Mouse (Mus musculus) MEL (cell line): Measurements from ENCODE around the gene Mre11a. TPM values are rescaled to one million over a fixed set of nuclear protein-coding genes. Genes with fewer than 3 reads are reported as not detected.

ENCODE experiments used
- DNase-seq: peaks from one replicate; pipeline ENCODE4 v3.0.0; 2011; ENCODE audit warnings: low read depth, low spot score
- H3K27ac ChIP-seq: 2 replicates; pipeline ENCODE4 v1.5.1; 2012; ENCODE audit warnings: low read depth, mild to moderate bottlenecking, control low read depth, low read length, moderate library complexity; ENCODE audit not compliant: control insufficient read depth
- H3K27me3 ChIP-seq, 2 experiments: fragments of 150-350 bp in 1 of 2; sonication (generic) in 1 of 2; 2 replicates each; pipeline ENCODE4 v1.6.1; 2012; ENCODE audit warnings: low read length in 2 of 2, mild to moderate bottlenecking in 2 of 2, improper control_type of control experiment in 1 of 2, moderate library complexity in 1 of 2; ENCODE audit not compliant: insufficient read depth in 2 of 2, control insufficient read depth in 1 of 2
- H3K36me3 ChIP-seq, 2 experiments: 2 replicates each; pipeline ENCODE4 v1.6.1; 2012 to 2014; ENCODE audit warnings: low read length in 2 of 2, improper control_type of control experiment in 1 of 2, inconsistent platforms in 1 of 2, mild to moderate bottlenecking in 1 of 2; ENCODE audit not compliant: insufficient read depth in 2 of 2, control insufficient read depth in 1 of 2
- H3K4me1 ChIP-seq, 2 experiments: fragments of 150-350 bp in 1 of 2; sonication (generic) in 1 of 2; 2 replicates each; pipeline ENCODE4 v1.6.1; 2012; ENCODE audit warnings: low read length in 2 of 2, improper control_type of control experiment in 1 of 2, mild to moderate bottlenecking in 1 of 2; ENCODE audit not compliant: insufficient read depth in 2 of 2, control insufficient read depth in 1 of 2
- H3K4me3 ChIP-seq, 2 experiments: fragments of 150-350 bp in 1 of 2; sonication (generic) in 1 of 2; 2 replicates each; pipeline ENCODE4 v1.5.1; 2012; ENCODE audit warnings: low read depth in 2 of 2, low read length in 2 of 2, mild to moderate bottlenecking in 2 of 2, moderate library complexity in 2 of 2, control low read depth in 1 of 2, improper control_type of control experiment in 1 of 2; ENCODE audit not compliant: control insufficient read depth in 1 of 2, insufficient read depth in 1 of 2
- H3K79me2 ChIP-seq: 2 replicates; pipeline ENCODE4 v1.6.1; 2012; ENCODE audit warnings: mild to moderate bottlenecking, low read length, moderate library complexity; ENCODE audit not compliant: control insufficient read depth, poor library complexity, insufficient read depth
- H3K9ac ChIP-seq: 2 replicates; pipeline ENCODE4 v1.6.1; 2012; ENCODE audit warnings: low read depth, mild to moderate bottlenecking, control low read depth, low read length, moderate library complexity; ENCODE audit not compliant: control insufficient read depth, poor library complexity, severe bottlenecking
- H3K9me3 ChIP-seq: fragments of 150-350 bp; sonication (generic); replicated peaks from 2 replicates; pipeline ENCODE4 v1.6.1; 2012; ENCODE audit warnings: mild to moderate bottlenecking, low read length, improper control_type of control experiment, moderate library complexity; ENCODE audit not compliant: insufficient read depth
- CHD2 ChIP-seq: IDR thresholded peaks from 2 replicates; pipeline ENCODE4 v1.6.1; 2011; ENCODE audit warnings: low read length, improper control_type of control experiment
- E2F4 ChIP-seq: IDR thresholded peaks from 2 replicates; pipeline ENCODE4 v1.6.1; 2011; ENCODE audit warnings: low read depth, low read length, improper control_type of control experiment, borderline replicate concordance
- EP300 ChIP-seq, 2 experiments: IDR thresholded peaks; 2 replicates each; pipeline ENCODE4 v1.6.1; 2011; ENCODE audit warnings: improper control_type of control experiment in 2 of 2, low read length in 2 of 2, low read depth in 1 of 2, mild to moderate bottlenecking in 1 of 2
- HCFC1 ChIP-seq: IDR thresholded peaks from 2 replicates; pipeline ENCODE4 v1.6.1; 2012; ENCODE audit warnings: low read depth, mild to moderate bottlenecking, inconsistent platforms, low read length, improper control_type of control experiment, moderate library complexity
- JUND ChIP-seq: IDR thresholded peaks from 2 replicates; pipeline ENCODE4 v1.6.1; 2011; ENCODE audit warnings: low read depth, mild to moderate bottlenecking, improper control_type of control experiment, low read length
- KAT2A ChIP-seq: conservative IDR thresholded peaks from 2 replicates; pipeline ENCODE4 v1.6.1; 2012; ENCODE audit warnings: low read depth, low read length, improper control_type of control experiment, inconsistent platforms
- MAFK ChIP-seq: IDR thresholded peaks from 2 replicates; pipeline ENCODE4 v1.6.1; 2011; ENCODE audit warnings: low read depth, mild to moderate bottlenecking, low read length, improper control_type of control experiment, borderline replicate concordance
- MAZ ChIP-seq: IDR thresholded peaks from 2 replicates; pipeline ENCODE4 v1.6.1; 2012; ENCODE audit warnings: low read depth, mild to moderate bottlenecking, inconsistent platforms, low read length, improper control_type of control experiment
- MYB ChIP-seq: IDR thresholded peaks from 2 replicates; pipeline ENCODE4 v1.6.1; 2011; ENCODE audit warnings: mild to moderate bottlenecking, low read depth, low read length, improper control_type of control experiment
- NELFE ChIP-seq: IDR thresholded peaks from 2 replicates; pipeline ENCODE4 v1.6.1; 2011; ENCODE audit warnings: low read depth, low read length, improper control_type of control experiment
- POLR2AphosphoS2 ChIP-seq: IDR thresholded peaks from 2 replicates; pipeline ENCODE4 v1.6.1; 2011; ENCODE audit warnings: low read length, improper control_type of control experiment
- RAD21 ChIP-seq: IDR thresholded peaks from 2 replicates; pipeline ENCODE4 v1.6.1; 2011; ENCODE audit warnings: mild to moderate bottlenecking, low read depth, low read length, improper control_type of control experiment
- RCOR1 ChIP-seq: IDR thresholded peaks from 2 replicates; pipeline ENCODE4 v1.6.1; 2012; ENCODE audit warnings: low read depth, mild to moderate bottlenecking, inconsistent platforms, low read length, improper control_type of control experiment
- SMC3 ChIP-seq: IDR thresholded peaks from 2 replicates; pipeline ENCODE4 v1.6.1; 2011; ENCODE audit warnings: low read depth, low read length, improper control_type of control experiment
- TAL1 ChIP-seq: IDR thresholded peaks from 2 replicates; pipeline ENCODE4 v1.6.1; 2012; ENCODE audit warnings: mild to moderate bottlenecking, inconsistent platforms, low read length, moderate library complexity, mixed read lengths
- TCF12 ChIP-seq: IDR thresholded peaks from 2 replicates; pipeline ENCODE4 v1.6.1; 2014; ENCODE audit warnings: low read depth, mild to moderate bottlenecking, inconsistent platforms, low read length, improper control_type of control experiment, moderate library complexity
- USF1 ChIP-seq: IDR thresholded peaks from 2 replicates; pipeline ENCODE4 v1.6.1; 2014; ENCODE audit warnings: low read depth, mild to moderate bottlenecking, inconsistent platforms, low read length, improper control_type of control experiment, moderate library complexity
- ZMIZ1 ChIP-seq: IDR thresholded peaks from 2 replicates; pipeline ENCODE4 v1.6.1; 2012; ENCODE audit warnings: low read depth, mild to moderate bottlenecking, inconsistent platforms, low read length, improper control_type of control experiment, moderate library complexity
- ZNF384 ChIP-seq: IDR thresholded peaks from 2 replicates; pipeline ENCODE4 v1.6.1; 2012; ENCODE audit warnings: low read depth, mild to moderate bottlenecking, inconsistent platforms, low read length, improper control_type of control experiment
- polyA plus RNA-seq, 2 experiments: library from polyadenylated mRNA; stranded (reverse) in 1 of 2; unstranded in 1 of 2; fragments of >175 nt in 1 of 2; fragments of >200 nt in 1 of 2; gene quantifications; 2 replicates each; pipeline versions ENCODE4 v1.2.1 to v1.2.4; 2012; ENCODE audit warnings: low replicate concordance in 2 of 2, low read depth in 1 of 2; ENCODE audit not compliant: insufficient read length in 2 of 2, insufficient read depth in 1 of 2, missing spikeins in 1 of 2
- total RNA-seq: library from RNA; depleted of rRNA; stranded (reverse); fragments of 300-350 nt; gene quantifications from 2 replicates; pipeline ENCODE4 v1.2.3, GENCODE M21; 2012

The Mre11a gene
- total and polyA plus RNA-seq, 3 experiments = 88.1 to 288 (median 113) TPM

DNA sequence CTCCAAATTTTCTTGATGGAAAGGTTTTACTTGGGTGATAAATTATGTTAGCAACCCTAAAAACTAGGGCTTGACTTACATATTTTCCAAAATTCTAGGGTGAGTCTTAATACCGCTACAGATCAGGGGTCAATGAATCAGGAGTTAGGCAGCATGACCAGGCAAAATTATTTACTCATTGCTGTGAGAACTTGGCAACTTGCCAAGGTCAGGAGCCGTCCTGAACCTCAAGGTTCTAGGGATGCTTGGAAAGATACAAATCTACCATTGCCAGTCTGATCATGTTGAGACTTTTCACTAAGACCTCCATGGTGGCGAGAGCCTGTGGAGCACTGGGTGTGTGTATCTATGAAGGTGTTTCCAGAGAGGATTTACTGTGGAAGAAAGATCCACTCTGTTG, 87.1 kb downstream of the Mre11a start:
- Histone ChIP-seq H3K79me2 (no peaks in the 10 kb centered on the region), H3K36me3 (no peaks in the 10 kb centered on the region), H3K9me3 (no peaks in the 10 kb centered on the region), H3K4me3 (no peak overlapping the region)
- no peak for TF ChIP-seq USF1
- TF ChIP-seq ZNF384 = no peak
- TF ChIP-seq NELFE = no peak
- no peak for TF ChIP-seq TAL1
- no peak for TF ChIP-seq EP300 (IDR thresholded peaks at IDR 0.05; ENCODE audit: low read depth in 1 of 2, low read length in 2 of 2)
- TF ChIP-seq JUND = no peak
- TF ChIP-seq POLR2AphosphoS2 = no peak
- TF ChIP-seq MYB = no peak
- TF ChIP-seq RAD21 = no peak
- TF ChIP-seq RCOR1 = no peak
- TF ChIP-seq KAT2A = no peak
- no peak for TF ChIP-seq MAZ
- TF ChIP-seq TCF12 = no peak
- no peak for TF ChIP-seq CHD2
- no peak for TF ChIP-seq HCFC1
- TF ChIP-seq ZMIZ1 = no peak
- TF ChIP-seq, all 39 proteins: peak for 0
- Histone ChIP-seq H3K4me1 (no peaks in the 10 kb centered on the region), H3K27ac (no peak overlapping the region), H3K27me3 (peaks cover 17 to 34% of the 10 kb centered on the region in 2 experiments), H3K9ac (no peak overlapping the region)
- DNase-seq = no peak

DNA sequence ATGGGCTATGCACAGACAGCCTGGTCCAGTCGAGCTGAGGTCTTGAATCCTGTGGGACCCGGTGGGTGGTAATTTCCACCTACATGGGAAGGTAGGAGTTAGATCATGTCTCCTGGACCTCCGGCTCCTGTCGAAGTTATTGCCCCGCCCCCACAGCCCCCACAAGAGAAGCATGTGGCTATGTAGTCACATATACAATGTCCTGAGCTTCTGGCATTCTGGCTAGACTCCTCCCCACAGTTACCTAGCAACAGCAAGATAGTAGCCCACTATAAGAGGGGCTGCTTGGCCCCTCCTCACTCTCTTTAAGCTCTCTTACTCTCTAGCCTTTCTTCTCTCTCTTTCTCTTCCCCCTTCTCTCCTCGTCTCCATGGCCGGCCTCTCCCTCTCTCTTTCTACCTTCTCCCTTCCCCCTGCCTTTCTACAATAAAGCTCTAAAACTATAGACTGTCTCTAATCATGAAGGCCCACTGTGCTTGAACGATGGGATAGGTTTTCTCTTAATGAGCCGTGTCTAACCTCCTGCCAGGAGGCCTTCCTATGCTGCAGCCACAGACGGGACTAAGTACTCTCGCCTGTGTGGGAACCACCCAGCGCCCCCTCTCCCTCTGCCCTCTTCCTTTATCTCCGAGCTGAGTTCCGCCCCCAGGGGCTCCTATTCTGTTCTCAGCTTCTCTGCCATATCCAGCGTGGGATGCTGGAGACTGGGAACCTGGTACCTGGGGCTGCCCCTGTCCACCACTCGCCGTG, 87.9 kb downstream of the Mre11a start:
- TF ChIP-seq TAL1 (no peak), MAFK (no peak), ZMIZ1 (no peak), MYB (no peak), E2F4 (no peak), SMC3 (no peak), POLR2AphosphoS2 (no peak), NELFE (no peak)

More for the DNA sequence above, 87.9 kb downstream of the Mre11a start:
- H3K4me1 ChIP-seq = no peaks in the 10 kb centered on the region
- no peak for DNase-seq
- H3K27me3 ChIP-seq = peaks cover 18 to 35% of the 10 kb centered on the region in 2 experiments
- no peak overlapping the region for H3K4me3 ChIP-seq
- H3K79me2 ChIP-seq = no peaks in the 10 kb centered on the region
- no peak overlapping the region for H3K9ac ChIP-seq
- no peaks in the 10 kb centered on the region for H3K9me3 ChIP-seq
- H3K27ac ChIP-seq = no peak overlapping the region
- no peaks in the 10 kb centered on the region for H3K36me3 ChIP-seq
